ENCODE assay signal across 16 mouse cellular contexts in the genomic region with DNA sequence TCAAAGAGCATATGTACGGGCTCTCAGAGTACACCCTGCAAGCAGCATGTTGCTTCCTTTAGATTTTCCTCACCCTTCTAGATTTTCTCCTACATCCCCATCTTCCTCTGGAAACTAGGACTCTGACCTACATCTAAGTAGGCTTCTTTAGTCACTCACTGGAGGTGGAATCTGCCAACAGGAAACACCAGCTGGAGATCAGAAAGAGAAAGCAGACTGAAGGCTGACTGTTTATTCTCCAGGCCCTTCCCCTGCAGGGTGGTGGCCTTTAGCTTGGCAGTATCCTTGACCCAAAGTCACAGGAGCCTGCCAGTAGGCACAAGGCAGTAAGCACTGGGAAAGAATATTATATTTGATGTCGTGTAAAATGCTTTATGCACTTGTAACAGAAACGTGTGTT.
DNase-seq lines count a peak whose midpoint lies in the region; ATAC-seq and TF ChIP-seq lines count a peak whose summit lies in the region.
"Had no signal": no experiment of that assay in that cellular context is flagged by ENCODE, and none has a peak within 500 bp of the region (broad histone marks: within the 10 kb centered on the region; RNA-seq: fewer than 3 reads in every experiment).

No protein-coding gene starts in this region.

- no peaks in the 10 kb centered on the region for H3K9me3 ChIP-seq in forebrain, embryonic 10.5 days
- H3K9me3 ChIP-seq in forebrain, postnatal 0 days (ENCODE audit: low read length): no peaks in the 10 kb centered on the region
- no peaks in the 10 kb centered on the region for H3K9me3 ChIP-seq in hindbrain, embryonic 16.5 days (ENCODE audit: control insufficient read depth, low read length)
- H3K9me3 ChIP-seq: embryonic facial prominence, embryonic 12.5 days; heart, embryonic 10.5 days; kidney, embryonic 15.5 days; midbrain, embryonic 15.5 days; neural tube, embryonic 12.5 days had no signal

- H3K27ac ChIP-seq in forebrain, embryonic 10.5 days: peak overlapping the region; percentile 31; the same call in 1 of the 2 replicates
- H3K27ac ChIP-seq in forebrain, postnatal 0 days (ENCODE audit: low read depth, low read length): no peak overlapping the region
- no peak overlapping the region for H3K27ac ChIP-seq in hindbrain, embryonic 16.5 days (ENCODE audit: low read depth, low read length)
- H3K27ac ChIP-seq: embryonic facial prominence, embryonic 12.5 days; heart, embryonic 10.5 days; kidney, embryonic 15.5 days; midbrain, embryonic 15.5 days; neural tube, embryonic 12.5 days had no signal

- TF ChIP-seq POLR2A in lung, adult 2 months (IDR thresholded peaks at IDR 0.05; ENCODE audit: borderline replicate concordance, extremely low read depth, low read depth, low read length): no peak

- ATAC-seq in forebrain, postnatal 0 days: no peak
- ATAC-seq in hindbrain, embryonic 16.5 days: no peak
- ATAC-seq: midbrain, embryonic 15.5 days had no signal

- H3K36me3 ChIP-seq in forebrain, embryonic 10.5 days (replicated peaks): no peaks in the 10 kb centered on the region
- H3K36me3 ChIP-seq in forebrain, postnatal 0 days (ENCODE audit: insufficient read depth): no peaks in the 10 kb centered on the region
- H3K36me3 ChIP-seq in hindbrain, embryonic 16.5 days (ENCODE audit: control insufficient read depth, insufficient read depth, low read length): no peaks in the 10 kb centered on the region
- H3K36me3 ChIP-seq: embryonic facial prominence, embryonic 12.5 days; heart, embryonic 10.5 days; kidney, embryonic 15.5 days; midbrain, embryonic 15.5 days; neural tube, embryonic 12.5 days had no signal

- DNase-seq in forebrain, embryonic 10.5 days (ENCODE audit: extremely low spot score, low spot score): no peak
- DNase-seq in forebrain, postnatal 0 days: no peak
- peak; percentile 6 for DNase-seq in lung, postnatal 10 days
- no peak for DNase-seq in lung, adult 2 months
- peak; percentile 8 for DNase-seq in adrenal gland, postnatal 10 days
- peak; percentile 9 for DNase-seq in lung, postnatal 14 days
- no peak for DNase-seq in frontal cortex, postnatal 14 days (ENCODE audit: low spot score in 2 of 2)
- DNase-seq: heart, postnatal 36 days; layer of hippocampus, adult 9-11 months; thymus, postnatal 25 days had no signal

- H3K4me3 ChIP-seq in forebrain, embryonic 10.5 days: no peak overlapping the region
- H3K4me3 ChIP-seq in forebrain, postnatal 0 days (ENCODE audit: low read depth, low read length): no peak overlapping the region
- H3K4me3 ChIP-seq in lung, adult 2 months (replicated peaks; ENCODE audit: extremely low read depth, low read depth, low read length): no peak overlapping the region
- H3K4me3 ChIP-seq in hindbrain, embryonic 16.5 days (ENCODE audit: low read length): no peak overlapping the region
- H3K4me3 ChIP-seq: embryonic facial prominence, embryonic 12.5 days; heart, embryonic 10.5 days; kidney, embryonic 15.5 days; midbrain, embryonic 15.5 days; neural tube, embryonic 12.5 days had no signal

- WGBS in forebrain, embryonic 10.5 days: 83% methylated on average over 3 of the region's 3 CpGs
- 78% methylated on average over 3 of the region's 3 CpGs for WGBS in forebrain, postnatal 0 days
- 63% methylated on average over 3 of the region's 3 CpGs for WGBS in lung, adult 2 months
- 78% methylated on average over 3 of the region's 3 CpGs for WGBS in hindbrain, embryonic 16.5 days

- peaks cover 31% of the 10 kb centered on the region for H3K4me1 ChIP-seq in forebrain, embryonic 10.5 days
- H3K4me1 ChIP-seq in forebrain, postnatal 0 days (ENCODE audit: insufficient read depth): no peaks in the 10 kb centered on the region
- H3K4me1 ChIP-seq in lung, adult 2 months (ENCODE audit: control insufficient read depth, insufficient read depth, low read length): no peaks in the 10 kb centered on the region
- H3K4me1 ChIP-seq in hindbrain, embryonic 16.5 days (ENCODE audit: control insufficient read depth, insufficient read depth, low read depth, low read length): no peaks in the 10 kb centered on the region
- H3K4me1 ChIP-seq: kidney, embryonic 15.5 days; midbrain, embryonic 15.5 days; neural tube, embryonic 12.5 days had no signal

- H3K27me3 ChIP-seq in forebrain, embryonic 10.5 days (ENCODE audit: poor library complexity, severe bottlenecking): no peaks in the 10 kb centered on the region
- no peaks in the 10 kb centered on the region for H3K27me3 ChIP-seq in forebrain, postnatal 0 days (ENCODE audit: insufficient read depth, low read length)
- no peaks in the 10 kb centered on the region for H3K27me3 ChIP-seq in hindbrain, embryonic 16.5 days (replicated peaks; ENCODE audit: control insufficient read depth, insufficient read depth, low read length)
- H3K27me3 ChIP-seq: embryonic facial prominence, embryonic 12.5 days; kidney, embryonic 15.5 days; midbrain, embryonic 15.5 days; neural tube, embryonic 12.5 days had no signal

- no peak overlapping the region for H3K9ac ChIP-seq in forebrain, postnatal 0 days
- no peak overlapping the region for H3K9ac ChIP-seq in hindbrain, embryonic 16.5 days (ENCODE audit: low read depth, low read length)
- H3K9ac ChIP-seq: embryonic facial prominence, embryonic 12.5 days; kidney, embryonic 15.5 days; midbrain, embryonic 15.5 days; neural tube, embryonic 12.5 days had no signal

- TF ChIP-seq CTCF in forebrain, postnatal 0 days (IDR thresholded peaks at IDR 0.05; ENCODE audit: low read depth): no peak
- no peak for TF ChIP-seq CTCF in lung, adult 2 months (IDR thresholded peaks at IDR 0.05; ENCODE audit: insufficient read depth, low read length)

- H3K4me2 ChIP-seq in forebrain, postnatal 0 days (ENCODE audit: low read depth): no peak overlapping the region
- no peak overlapping the region for H3K4me2 ChIP-seq in hindbrain, embryonic 16.5 days (ENCODE audit: low read length)
- H3K4me2 ChIP-seq: embryonic facial prominence, embryonic 12.5 days; kidney, embryonic 15.5 days; midbrain, embryonic 15.5 days; neural tube, embryonic 12.5 days had no signal

Comparison
In these comparisons a context has a peak if more than half of its experiments do, and no peak if none do; other contexts are left out.
1. DNase-seq: peak in lung, postnatal 10 days (single experiment), adrenal gland, postnatal 10 days (single experiment) and lung, postnatal 14 days (single experiment); none in forebrain, embryonic 10.5 days (single experiment), forebrain, postnatal 0 days (single experiment), lung, adult 2 months (single experiment) and frontal cortex, postnatal 14 days (0 of 2).